Mouse (Mus musculus) B cell, adult 67 days (primary cell): ENCODE results near the gene Slc39a8. TPM values are rescaled to one million over a fixed set of nuclear protein-coding genes. Genes with fewer than 3 reads are reported as not detected.

ENCODE experiments used
- total RNA-seq, 2 experiments: library from RNA; stranded (reverse); gene quantifications; 4 replicates each; pipeline ENCODE4 v1.2.4; 2023

Slc39a8 gene
- under 1 TPM; 0.81 to 0.92 TPM for total RNA-seq

DNA sequence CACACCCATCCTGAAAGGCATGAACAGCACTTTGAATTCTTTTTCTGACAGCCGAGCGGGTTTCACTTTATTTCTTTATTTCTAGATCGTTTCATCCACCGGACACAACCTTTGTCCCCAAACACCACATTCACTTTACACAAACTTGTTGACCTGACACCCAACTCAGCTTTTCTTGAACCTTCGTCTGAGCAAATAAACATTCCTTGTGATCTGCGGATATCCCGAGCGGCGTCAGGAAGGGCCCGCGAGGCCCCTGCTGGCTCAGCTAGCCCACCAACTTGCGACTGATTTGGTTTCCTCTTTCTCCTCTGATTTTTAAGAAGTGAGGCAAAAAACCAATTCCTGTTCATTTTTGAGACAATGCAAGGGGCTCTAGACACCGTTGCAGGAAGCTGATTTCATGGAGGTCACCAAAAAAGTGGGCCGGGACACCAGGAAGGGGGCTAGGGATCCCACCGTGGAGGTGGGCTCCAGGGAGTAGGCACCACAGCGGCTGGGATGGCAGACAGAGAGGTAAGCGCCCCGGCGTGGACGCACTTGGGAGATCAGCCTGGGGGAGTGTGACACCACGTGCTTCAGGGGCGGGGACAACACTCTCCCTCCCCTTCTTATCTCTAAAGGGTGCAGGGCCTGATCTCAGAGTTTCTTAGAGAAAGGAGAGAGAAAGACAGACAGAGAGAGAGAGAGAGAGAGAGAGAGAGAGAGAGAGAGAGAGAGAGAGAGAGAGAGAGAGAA is at the start of gene Slc39a8:
Gene Slc39a8 (plus strand): TSS at position 264 of the 738 bp plus-strand sequence.

Other genes with a start within 250 kb of the Slc39a8 start
- gene Nfkb1, start 133.7 kb upstream of the Slc39a8 start, total RNA-seq = 100 to 1,000 TPM; 297 to 317 TPM